Mouse (Mus musculus): ENCODE measurements around the gene Eif2b3. TPM values are rescaled to one million over a fixed set of nuclear protein-coding genes. Genes with fewer than 3 reads are reported as not detected.

The Eif2b3 gene
- total RNA-seq (2021) (10 to 100 TPM; 30.3 to 33.0 TPM), polyA plus RNA-seq (2012; rRNA removed) (2.0 and 2.1 TPM in 2 replicates)
- long read RNA-seq, transcript Eif2b3-203 (12 exons, 1,555 nt), result major isoform, 37 of 38 reads
- long read RNA-seq, partial matches to known transcripts, result 0 of 38 reads
- long read RNA-seq, other reads (novel, unspliced or antisense), result 0 of 38 reads

- peak; percentile 95 for DNase-seq
Measured at GRCm38 (mm10) chr4:117019206-117020134, at the start of gene Eif2b3. Eif2b3 (plus strand) TSS chr4:117019402.

GRCm38 (mm10) chr4:116976503-116976902 is 42.7 kb upstream of the Eif2b3 start:
- DNase-seq, result no peak

- no peak for DNase-seq
Measured at GRCm38 (mm10) chr4:116985681-116986080, 33.5 kb upstream of the Eif2b3 start.

- peak; percentile 89 for DNase-seq
Measured at GRCm38 (mm10) chr4:116986400-116987121, 32.6 kb upstream of the Eif2b3 start.

- no peak for DNase-seq
Measured at GRCm38 (mm10) chr4:116987122-116987456, 32.1 kb upstream of the Eif2b3 start.

GRCm38 (mm10) chr4:116989731-116990130 is 29.5 kb upstream of the Eif2b3 start:
- no peak for DNase-seq

GRCm38 (mm10) chr4:116991366-116991765 is 27.8 kb upstream of the Eif2b3 start:
- DNase-seq, result peak; percentile 73

GRCm38 (mm10) chr4:116993672-116994621 is 25.3 kb upstream of the Eif2b3 start, which contains the start of gene Urod:
Urod (minus strand) TSS chr4:116994413.
- DNase-seq, result peak; percentile 96

GRCm38 (mm10) chr4:116995131-116995797 is 23.9 kb upstream of the Eif2b3 start, which contains the start of gene Hectd3:
Hectd3 (plus strand) TSS chr4:116995317.
- DNase-seq, result peak; percentile 80

- DNase-seq, result peak; percentile 55
Measured at GRCm38 (mm10) chr4:116995798-116996135, 23.4 kb upstream of the Eif2b3 start.

- no peak for DNase-seq
Measured at GRCm38 (mm10) chr4:116999513-117000154, 19.6 kb upstream of the Eif2b3 start.

GRCm38 (mm10) chr4:117001957-117002356 is 17.2 kb upstream of the Eif2b3 start:
- no peak for DNase-seq

GRCm38 (mm10) chr4:117002543-117003521 is 16.4 kb upstream of the Eif2b3 start:
- peak; percentile 65 for DNase-seq

- no peak for DNase-seq
Measured at GRCm38 (mm10) chr4:117004649-117005048, 14.6 kb upstream of the Eif2b3 start.

- no peak for DNase-seq
Measured at GRCm38 (mm10) chr4:117005611-117006400, 13.4 kb upstream of the Eif2b3 start.

GRCm38 (mm10) chr4:117007058-117007457 is 12.1 kb upstream of the Eif2b3 start:
- DNase-seq, result no peak

- DNase-seq, result no peak
Measured at GRCm38 (mm10) chr4:117010231-117010630, 9.0 kb upstream of the Eif2b3 start.

GRCm38 (mm10) chr4:117013596-117013995 is 5.6 kb upstream of the Eif2b3 start:
- DNase-seq, result no peak

Data from adrenal gland, adult 2 months (tissue).